Mouse (Mus musculus): ENCODE data around the gene Rps18.

Rps18 gene

GRCm38 (mm10) chr17:33947430-33948089 lies 8.2 kb downstream of the Rps18 start:
- DNase-seq (ENCODE audit: low read depth, low spot score) = no peak

GRCm38 (mm10) chr17:33943454-33943853 lies 12.3 kb downstream of the Rps18 start:
- DNase-seq (ENCODE audit: low read depth, low spot score) = no peak

- DNase-seq (ENCODE audit: low read depth, low spot score) = no peak
These were observed 14.4 kb downstream of the Rps18 start for GRCm38 (mm10) chr17:33941381-33941780.

- no peak for DNase-seq (ENCODE audit: low read depth, low spot score)
These were observed 14.8 kb downstream of the Rps18 start for GRCm38 (mm10) chr17:33940981-33941380.

GRCm38 (mm10) chr17:33940206-33940805 lies 15.5 kb downstream of the Rps18 start, which contains the start of the genes Pfdn6 and Wdr46:
Gene Pfdn6 (minus strand): TSS chr17:33940343.
Gene Wdr46 (plus strand): TSS chr17:33940660.
- DNase-seq (ENCODE audit: low read depth, low spot score) = peak; percentile 88

GRCm38 (mm10) chr17:33938783-33939182 lies 17.0 kb downstream of the Rps18 start:
- DNase-seq (ENCODE audit: low read depth, low spot score) = no peak

GRCm38 (mm10) chr17:33936993-33937392 lies 18.8 kb downstream of the Rps18 start:
- no peak for DNase-seq (ENCODE audit: low read depth, low spot score)

GRCm38 (mm10) chr17:33935422-33936055 lies 20.3 kb downstream of the Rps18 start:
- no peak for DNase-seq (ENCODE audit: low read depth, low spot score)

GRCm38 (mm10) chr17:33932970-33933369 lies 22.8 kb downstream of the Rps18 start:
- DNase-seq (ENCODE audit: low read depth, low spot score) = no peak

GRCm38 (mm10) chr17:33932448-33932847 lies 23.4 kb downstream of the Rps18 start:
- no peak for DNase-seq (ENCODE audit: low read depth, low spot score)

- DNase-seq (ENCODE audit: low read depth, low spot score) = no peak
These were observed 23.9 kb downstream of the Rps18 start for GRCm38 (mm10) chr17:33931947-33932346.

GRCm38 (mm10) chr17:33931159-33931866 lies 24.5 kb downstream of the Rps18 start:
- no peak for DNase-seq (ENCODE audit: low read depth, low spot score)

GRCm38 (mm10) chr17:33930280-33931158 lies 25.3 kb downstream of the Rps18 start:
- no peak for DNase-seq (ENCODE audit: low read depth, low spot score)

GRCm38 (mm10) chr17:33929371-33930279 lies 26.2 kb downstream of the Rps18 start, which contains the start of gene Rgl2:
Gene Rgl2 (plus strand): TSS chr17:33929543.
- peak; percentile 91 for DNase-seq (ENCODE audit: low read depth, low spot score)

GRCm38 (mm10) chr17:33928251-33928947 lies 27.4 kb downstream of the Rps18 start:
- DNase-seq (ENCODE audit: low read depth, low spot score) = no peak

- DNase-seq (ENCODE audit: low read depth, low spot score) = no peak
These were observed 29.4 kb downstream of the Rps18 start for GRCm38 (mm10) chr17:33926207-33926932.

- DNase-seq (ENCODE audit: low read depth, low spot score) = no peak
These were observed 30.2 kb downstream of the Rps18 start for GRCm38 (mm10) chr17:33925406-33926116.

Data from retina, postnatal 7 days (tissue).